Mouse (Mus musculus): ENCODE results near the gene Efcab9.

The Efcab9 gene

DNA sequence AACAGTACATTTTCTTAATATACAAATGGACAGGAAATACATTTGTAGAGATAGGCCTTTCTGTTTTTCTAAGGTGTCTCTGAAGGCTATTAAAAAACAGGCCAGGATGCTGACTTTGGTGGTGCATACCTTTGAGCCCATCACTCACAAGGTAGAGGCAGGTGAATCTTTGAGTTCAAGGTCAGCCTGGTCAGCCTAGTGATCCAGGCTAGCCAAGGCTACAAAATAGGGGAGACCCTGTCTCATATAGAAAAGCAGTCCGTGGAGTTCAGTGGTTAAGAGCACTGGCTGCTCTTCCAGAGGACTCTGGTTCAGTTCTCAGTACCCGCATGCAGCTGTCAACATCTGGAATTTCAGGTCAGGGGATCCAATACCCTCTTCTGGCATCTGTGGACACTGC lies 28.2 kb downstream of the Efcab9 start:
- in situ Hi-C loops (cut with MboI, MseI), result no loop called here

DNA sequence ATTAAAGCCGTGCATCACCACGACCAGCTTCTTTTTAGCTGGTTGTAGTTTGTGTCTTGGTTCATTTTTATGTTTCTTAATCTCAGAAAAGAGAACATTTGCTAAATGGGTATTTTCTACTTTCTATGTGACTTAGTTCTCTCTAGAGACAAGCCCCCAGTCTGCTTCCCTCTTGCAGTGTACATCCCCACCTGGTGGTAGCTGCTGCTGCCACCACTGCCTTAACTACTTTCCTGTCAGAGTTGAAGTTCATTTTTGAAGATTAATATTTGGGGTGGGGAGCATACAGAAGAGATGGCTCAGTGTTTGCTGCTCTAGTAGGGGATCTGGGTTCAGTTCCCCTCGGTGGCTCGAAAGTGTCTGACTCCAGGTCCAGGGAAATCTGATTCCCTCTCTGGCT lies 31.9 kb downstream of the Efcab9 start:
- in situ Hi-C loops (cut with MboI, MseI), result no loop called here

DNA sequence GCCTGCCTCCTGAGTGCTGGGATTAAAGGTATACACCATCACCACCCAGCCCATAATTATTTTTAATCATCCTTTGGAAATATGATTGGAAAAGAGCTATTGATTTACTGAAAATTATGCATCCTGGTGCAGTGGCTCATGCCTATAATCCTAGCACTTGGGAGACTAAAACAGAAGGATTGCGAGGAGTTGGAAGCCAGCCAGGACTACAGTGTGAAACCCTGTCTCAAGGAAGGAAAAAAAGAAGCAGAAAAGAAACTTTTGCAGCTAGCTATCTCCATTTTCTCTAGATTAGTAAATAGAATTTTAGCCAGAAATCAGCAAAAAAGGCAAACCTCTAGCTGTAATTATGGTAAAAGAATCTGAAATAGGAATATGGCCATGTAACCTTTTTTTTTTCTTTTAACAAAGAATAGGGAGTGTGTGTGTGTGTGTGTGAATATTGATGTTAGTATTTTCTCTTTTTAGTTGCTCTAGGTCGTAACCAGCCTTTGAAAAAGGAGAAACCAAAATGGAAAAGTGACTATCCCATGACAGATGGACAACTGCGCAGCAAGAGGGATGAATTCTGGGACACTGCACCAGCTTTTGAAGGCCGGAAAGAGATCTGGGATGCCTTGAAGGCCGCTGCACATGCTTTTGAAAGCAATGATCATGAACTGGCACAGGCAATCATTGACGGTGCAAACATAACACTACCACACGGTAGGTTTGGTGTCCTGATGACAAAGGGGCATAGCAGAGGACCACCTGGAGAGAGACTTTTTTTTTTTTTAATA lies 32.9 kb downstream of the Efcab9 start:
- in situ Hi-C loops (cut with MboI, MseI), result no loop called here

DNA sequence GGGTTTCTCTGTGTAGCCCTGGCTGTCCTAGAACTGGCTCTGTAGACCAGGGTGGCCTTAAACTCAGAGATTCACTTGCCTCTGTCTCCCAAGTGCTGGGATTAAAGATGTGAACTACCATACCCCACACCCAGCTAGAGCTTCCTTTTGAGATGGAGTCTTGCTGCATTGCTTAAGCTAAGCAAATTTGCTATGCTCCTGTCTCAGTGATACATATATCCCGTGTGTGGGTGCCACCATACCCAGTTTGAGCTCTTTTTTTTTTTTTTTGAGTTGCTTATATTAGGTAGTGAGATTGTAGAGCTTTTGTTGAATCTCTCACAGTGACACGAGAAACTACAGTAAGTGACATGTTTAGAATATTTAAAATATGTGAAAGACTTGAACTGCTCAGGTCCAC lies 36.6 kb downstream of the Efcab9 start:
- in situ Hi-C loops (cut with MboI, MseI), result no loop called here

DNA sequence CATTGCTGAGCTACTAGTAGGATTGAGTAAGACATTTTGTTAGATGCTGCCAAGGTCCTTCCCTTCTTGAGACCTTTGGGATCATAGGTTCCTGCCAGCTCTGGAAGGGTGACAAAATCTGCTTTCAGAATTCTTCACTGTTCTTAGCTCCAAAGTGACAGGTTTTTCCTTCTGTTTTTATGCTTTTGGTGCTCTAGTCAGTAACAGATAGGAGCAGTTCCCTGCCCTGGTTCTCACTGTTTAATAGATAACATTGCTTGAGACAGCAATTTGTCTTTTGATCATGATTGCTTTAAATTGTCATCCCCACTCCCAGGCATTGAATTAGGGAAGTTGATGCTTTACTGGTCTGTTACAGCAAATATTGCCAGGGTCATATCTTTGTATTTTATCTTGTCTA lies 38.6 kb downstream of the Efcab9 start:
- in situ Hi-C loops (cut with MboI, MseI), result no loop called here

DNA sequence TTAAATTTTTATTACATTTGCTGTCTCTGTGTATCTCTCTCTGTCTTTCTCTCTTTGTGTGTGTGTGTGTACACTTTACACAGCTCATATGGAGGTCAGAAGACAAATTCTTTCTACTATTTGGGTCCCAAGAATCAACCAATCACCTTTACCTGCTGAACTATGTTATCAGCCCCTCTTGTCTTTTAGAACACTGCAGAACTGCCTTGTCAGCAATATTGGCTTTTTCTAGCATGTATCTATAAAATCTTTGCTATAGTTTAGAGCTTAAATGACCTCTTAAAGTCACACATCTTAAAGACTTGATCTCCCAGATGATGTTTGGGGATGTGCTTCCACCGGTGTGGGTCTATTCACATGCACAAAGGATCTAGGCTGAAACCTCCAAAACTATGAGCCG lies 40.8 kb downstream of the Efcab9 start:
- in situ Hi-C loops (cut with MboI, MseI), result no loop called here

DNA sequence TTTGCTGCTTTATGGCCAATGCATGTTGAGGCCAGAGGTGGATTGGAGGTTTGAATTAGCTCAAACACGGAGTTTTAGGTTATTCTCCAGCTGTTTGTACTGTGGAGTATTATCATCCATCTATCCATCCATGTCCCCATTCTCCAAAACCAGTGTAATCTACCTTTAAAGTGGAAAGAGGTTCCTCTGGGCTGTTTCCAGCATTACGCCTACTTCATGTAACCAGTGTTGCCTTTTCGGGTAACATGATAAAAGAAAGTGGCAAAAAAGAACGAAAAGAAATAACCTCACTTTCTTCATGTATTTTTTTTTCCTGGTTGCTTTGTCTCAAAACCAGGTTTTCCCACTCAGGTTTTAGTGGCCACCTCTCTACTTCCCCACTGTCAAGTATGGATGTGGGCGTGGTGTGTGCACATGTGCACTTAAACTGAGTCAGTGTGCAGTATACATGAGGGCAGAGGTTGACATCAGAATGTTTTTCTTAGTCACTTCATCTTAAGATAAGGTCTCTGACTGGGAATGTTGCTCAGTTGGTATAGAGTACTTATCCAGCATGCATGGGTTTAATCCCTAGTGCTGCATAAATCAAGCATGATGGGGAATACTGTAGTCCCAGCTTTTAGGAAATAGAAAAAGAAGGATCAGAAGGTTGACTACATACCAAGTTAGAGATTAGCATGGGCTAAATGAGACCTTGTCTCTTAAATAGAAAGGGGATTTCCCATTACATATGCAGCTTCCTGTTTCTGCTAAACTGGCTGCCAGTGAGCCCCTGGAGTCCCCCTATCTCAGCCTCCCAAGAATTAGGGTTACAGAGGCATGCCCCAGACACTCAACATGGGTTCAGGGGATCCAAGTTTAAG lies 42.8 kb downstream of the Efcab9 start:
- in situ Hi-C loops (cut with MboI, MseI), result no loop called here

DNA sequence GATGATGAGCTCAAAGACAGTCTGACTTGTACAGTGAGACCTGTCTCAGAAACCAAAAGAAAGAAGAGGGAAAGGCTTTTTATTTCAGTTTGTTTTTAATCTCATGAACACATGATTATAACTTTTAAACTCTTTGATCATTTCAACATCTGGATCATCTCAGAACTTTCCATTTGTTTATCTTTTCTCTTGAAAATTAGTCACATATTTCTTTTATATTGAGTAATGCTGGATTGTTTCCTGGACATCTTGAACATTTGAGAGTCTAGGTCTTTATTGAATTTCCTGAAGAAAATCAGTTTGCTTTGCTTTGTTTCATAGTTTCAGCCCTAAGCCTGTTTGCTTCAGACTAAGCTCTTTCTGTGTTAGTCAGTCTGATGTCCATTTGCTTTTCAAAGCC lies 43.5 kb downstream of the Efcab9 start:
- in situ Hi-C loops (cut with MboI, MseI), result no loop called here

DNA sequence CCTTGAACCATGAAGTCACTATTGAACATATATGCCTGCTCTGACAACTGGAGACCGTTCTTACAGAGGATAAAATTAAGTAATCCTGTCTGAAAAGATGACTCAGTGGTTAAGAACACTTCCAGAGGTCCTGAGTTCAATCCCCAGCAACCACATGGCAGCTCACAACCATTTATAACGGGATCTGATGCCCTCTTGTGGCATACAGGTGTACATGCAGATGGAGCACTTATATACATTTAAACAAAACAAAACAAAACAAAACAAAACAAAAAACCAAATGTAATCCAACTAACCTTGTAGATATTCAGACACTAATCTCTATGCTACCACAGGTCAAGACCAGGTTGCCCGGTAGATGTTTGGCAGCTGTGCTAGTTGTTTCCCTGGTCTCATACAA lies 44.4 kb downstream of the Efcab9 start:
- in situ Hi-C loops (cut with MboI, MseI), result no loop called here

DNA sequence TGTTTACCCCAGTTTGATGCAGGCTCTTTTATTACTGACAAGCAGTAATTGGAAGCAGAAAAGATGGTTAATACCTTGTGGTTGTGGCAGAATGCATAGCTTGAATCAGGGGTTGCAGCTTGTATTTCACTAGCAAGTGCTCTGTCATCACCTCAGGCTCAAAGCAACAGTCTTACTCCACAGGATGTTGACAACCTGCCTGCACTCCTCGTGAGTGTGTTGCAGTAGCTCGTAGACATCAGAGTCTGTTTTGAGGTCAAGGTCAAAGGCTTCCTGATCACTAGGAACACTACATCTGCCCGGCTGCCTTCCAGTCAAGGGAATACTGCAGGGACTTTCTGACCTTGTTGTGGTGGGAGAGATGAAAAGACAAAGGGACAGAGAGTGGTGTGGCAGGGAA lies 45.3 kb downstream of the Efcab9 start:
- in situ Hi-C loops (cut with MboI, MseI), result no loop called here

DNA sequence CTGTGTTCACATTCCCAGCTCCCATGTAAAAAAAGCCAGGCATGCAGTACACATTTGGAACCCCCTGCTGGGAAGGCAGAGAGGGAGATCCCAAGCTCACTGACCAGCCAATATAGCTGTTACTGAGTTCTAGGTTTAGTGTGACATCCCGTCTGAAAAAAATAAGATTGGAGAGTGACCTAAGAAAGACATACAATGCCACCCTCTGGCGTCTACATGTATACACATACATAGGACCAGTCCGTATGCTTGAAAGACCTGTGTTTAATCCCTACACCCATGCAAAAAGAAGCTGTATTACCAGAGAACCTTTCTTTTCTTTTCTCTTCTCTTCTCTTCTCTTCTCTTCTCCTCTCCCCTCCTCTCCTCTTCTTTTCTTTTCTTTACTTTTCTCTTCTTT lies 46.6 kb downstream of the Efcab9 start:
- in situ Hi-C loops (cut with MboI, MseI), result no loop called here

DNA sequence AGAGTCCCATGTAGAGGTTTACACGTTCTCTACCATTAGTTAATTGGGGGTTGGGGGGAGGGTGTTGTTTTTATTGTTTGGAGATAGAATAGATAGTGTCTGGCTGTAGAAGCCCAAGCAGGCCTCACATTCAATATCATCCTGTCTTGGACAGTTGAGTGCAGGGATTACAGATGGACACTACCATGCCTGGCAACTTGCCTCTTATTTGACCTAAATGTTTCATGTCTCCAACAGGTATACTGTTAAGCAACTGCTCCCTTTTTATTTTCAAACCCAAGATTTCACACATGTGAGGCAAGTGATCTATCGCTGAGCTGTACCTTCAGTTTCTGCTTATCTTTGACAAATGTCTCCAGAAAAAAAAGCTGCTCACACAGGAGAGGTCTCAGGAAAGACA lies 50.4 kb downstream of the Efcab9 start:
- in situ Hi-C loops (cut with MboI, MseI), result no loop called here

DNA sequence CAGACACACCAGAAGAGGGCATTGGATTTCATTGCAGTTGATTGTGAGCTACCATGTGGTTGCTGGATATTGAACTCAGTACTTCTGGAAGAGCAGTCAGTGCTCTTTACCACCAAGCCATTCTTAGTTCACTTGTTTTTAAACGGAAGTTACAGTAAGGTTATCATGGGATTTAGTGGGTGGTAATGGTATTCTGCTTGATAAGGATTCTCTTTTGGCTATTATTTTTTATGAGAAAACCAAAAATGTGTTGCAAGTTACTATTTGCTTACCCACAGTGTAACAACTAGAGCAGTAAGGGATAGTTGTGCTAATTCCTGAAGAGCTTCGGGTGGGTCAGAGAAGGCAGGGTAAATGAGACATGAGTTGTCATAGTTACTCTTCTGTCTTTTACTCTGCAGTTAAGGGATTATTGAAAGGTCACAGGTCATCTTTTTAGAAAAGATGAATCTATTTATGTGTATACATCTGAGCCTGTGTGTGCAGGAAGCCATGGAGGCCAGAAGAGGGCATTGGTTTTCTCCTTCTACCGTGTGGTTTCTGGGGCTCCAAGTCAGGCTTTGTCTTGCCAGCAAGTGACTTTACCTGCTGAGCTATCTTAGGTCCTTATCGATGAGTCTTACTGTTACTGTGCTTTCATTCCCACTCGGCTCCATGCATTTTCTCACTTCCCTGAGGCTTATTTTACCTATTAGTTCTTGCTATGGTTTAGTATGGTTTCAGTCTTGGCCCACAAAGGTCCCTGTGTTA lies 56.2 kb downstream of the Efcab9 start:
- in situ Hi-C loops (cut with MboI, MseI), result loop anchor here (10.0 kb wide), 1 partner anchor 371 kb away; no protein-coding TSS in a partner anchor

DNA sequence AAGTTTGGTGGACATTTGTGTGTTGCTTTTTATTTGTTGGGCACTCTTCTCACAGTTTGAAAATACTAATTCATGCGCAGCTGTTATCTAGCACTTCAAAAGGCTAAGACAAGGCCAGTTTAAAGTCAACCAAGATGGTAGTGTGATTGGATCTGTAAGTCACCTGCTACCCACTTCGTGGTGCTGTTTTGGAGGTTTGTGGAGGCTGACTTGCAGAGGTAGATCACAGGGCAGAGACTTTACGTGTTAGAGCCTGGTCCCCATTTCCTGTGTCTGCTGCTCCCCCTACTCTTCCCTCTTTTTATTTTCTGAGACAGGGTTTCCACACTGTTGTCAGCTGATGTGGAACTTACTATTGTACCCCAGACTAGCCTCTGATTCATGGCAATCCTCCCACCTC lies 57.2 kb downstream of the Efcab9 start:
- in situ Hi-C loops (cut with MboI, MseI), result loop anchor here (10.0 kb wide), 1 partner anchor 370 kb away; no protein-coding TSS in a partner anchor

Data from regulatory T cell (primary cell).